Mouse (Mus musculus): Measurements from ENCODE around the gene Dync1i2. TPM values are rescaled to one million over a fixed set of nuclear protein-coding genes. Genes with fewer than 3 reads are reported as not detected.

Gene Dync1i2
- polyA plus RNA-seq, 1 experiment from 2014 or later, result 87.6 TPM

- no peak overlapping the region for H3K27ac ChIP-seq (replicated peaks)
- peaks cover 5% of the 10 kb centered on the region; the same call in 1 of the 2 replicates for H3K36me3 ChIP-seq
- no peak overlapping the region for H3K4me3 ChIP-seq (replicated peaks)
- no peaks in the 10 kb centered on the region for H3K9me3 ChIP-seq (replicated peaks)
- 0 out of 2 replicates have a peak, but pooled peaks cover 2% of the 10 kb centered on the region for H3K4me1 ChIP-seq
- no peak for ATAC-seq (ENCODE audit: insufficient number of reproducible peaks, low FRiP score, low TSS enrichment, low read depth)
- no peak overlapping the region for H3K9ac ChIP-seq
- H3K27me3 ChIP-seq, result no peaks in the 10 kb centered on the region
- H3K4me2 ChIP-seq (replicated peaks), result no peak overlapping the region
- 64% methylated on average over 3 of the region's 3 CpGs for WGBS
These were observed 90.7 kb downstream of the Dync1i2 start for GRCm38 (mm10) chr2:71302156-71302663.

DNA sequence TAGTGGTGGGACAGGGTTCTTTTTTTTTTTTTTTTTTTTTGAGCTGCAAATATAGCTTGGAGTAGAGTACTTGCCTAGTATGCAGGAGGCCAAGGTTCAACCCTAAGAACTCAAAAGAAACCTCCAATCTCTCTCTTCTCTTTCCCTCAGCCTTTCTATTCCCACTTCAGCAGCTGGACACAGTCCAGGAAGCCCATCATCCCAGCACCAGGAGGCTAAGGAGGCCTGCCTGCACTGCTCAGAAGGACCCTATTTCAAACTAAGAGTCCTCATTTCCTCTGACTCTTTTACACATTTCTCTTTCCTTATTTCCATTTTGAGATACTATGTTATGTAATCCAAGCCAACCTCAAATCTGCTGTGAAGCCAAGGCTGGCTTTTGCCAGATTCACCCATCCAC lies 91.7 kb downstream of the Dync1i2 start:
- ATAC-seq (ENCODE audit: insufficient number of reproducible peaks, low FRiP score, low TSS enrichment, low read depth), result no peak
- Histone ChIP-seq H3K4me1 (no peaks in the 10 kb centered on the region), H3K4me3 (replicated peaks) (no peak overlapping the region), H3K36me3 (peaks cover 5% of the 10 kb centered on the region; the same call in 1 of the 2 replicates), H3K27me3 (no peaks in the 10 kb centered on the region), H3K9ac (no peak overlapping the region), H3K27ac (replicated peaks) (no peak overlapping the region), H3K4me2 (replicated peaks) (no peak overlapping the region), H3K9me3 (replicated peaks) (no peaks in the 10 kb centered on the region)

- Histone ChIP-seq H3K27me3 (no peaks in the 10 kb centered on the region), H3K4me3 (replicated peaks) (no peak overlapping the region), H3K9ac (no peak overlapping the region), H3K27ac (replicated peaks) (no peak overlapping the region), H3K4me1 (no peaks in the 10 kb centered on the region), H3K4me2 (replicated peaks) (no peak overlapping the region), H3K36me3 (peaks cover 5% of the 10 kb centered on the region; the same call in 1 of the 2 replicates), H3K9me3 (replicated peaks) (no peaks in the 10 kb centered on the region)
- WGBS, result 45% methylated on average over 3 of the region's 3 CpGs
- ATAC-seq (ENCODE audit: insufficient number of reproducible peaks, low FRiP score, low TSS enrichment, low read depth), result no peak
These were observed 93.3 kb downstream of the Dync1i2 start for GRCm38 (mm10) chr2:71304821-71305220.

GRCm38 (mm10) chr2:71306357-71306756 lies 94.9 kb downstream of the Dync1i2 start:
- Histone ChIP-seq H3K27ac (replicated peaks) (no peak overlapping the region), H3K4me2 (replicated peaks) (no peak overlapping the region), H3K4me1 (no peaks in the 10 kb centered on the region), H3K9ac (no peak overlapping the region), H3K27me3 (no peaks in the 10 kb centered on the region), H3K36me3 (peaks cover 14% of the 10 kb centered on the region; the same call in 1 of the 2 replicates), H3K4me3 (replicated peaks) (no peak overlapping the region), H3K9me3 (replicated peaks) (no peaks in the 10 kb centered on the region)
- ATAC-seq (ENCODE audit: insufficient number of reproducible peaks, low FRiP score, low TSS enrichment, low read depth), result no peak

DNA sequence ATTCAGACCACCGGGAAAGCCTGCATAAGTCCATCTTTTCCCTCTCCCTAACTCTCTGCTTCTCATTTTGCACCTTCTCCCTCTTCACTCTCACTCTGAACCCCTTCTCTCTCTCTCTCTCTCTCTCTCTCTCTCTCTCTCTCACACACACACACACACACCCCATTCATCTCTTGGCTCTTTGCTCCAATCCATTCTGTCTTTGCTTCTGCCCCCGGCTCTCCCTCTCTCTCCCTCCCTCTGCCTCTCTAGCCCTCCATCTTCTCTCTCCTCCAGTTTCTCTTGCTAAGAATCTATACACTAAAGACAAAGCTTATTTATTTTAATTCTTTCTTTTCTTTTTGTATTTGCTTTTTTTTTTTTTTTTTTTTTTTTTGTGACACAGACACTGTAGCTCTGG lies 98.2 kb downstream of the Dync1i2 start:
- H3K4me1 ChIP-seq, result 0 out of 2 replicates have a peak, but pooled peaks cover under 1% of the 10 kb centered on the region
- no peak overlapping the region for H3K27ac ChIP-seq (replicated peaks)
- no peak overlapping the region for H3K9ac ChIP-seq
- no peaks in the 10 kb centered on the region for H3K27me3 ChIP-seq
- 68% methylated on average over 2 of the region's 2 CpGs for WGBS
- H3K4me2 ChIP-seq (replicated peaks), result no peak overlapping the region
- peaks cover 26% of the 10 kb centered on the region; the same call in 1 of the 2 replicates for H3K36me3 ChIP-seq
- no peak for ATAC-seq (ENCODE audit: insufficient number of reproducible peaks, low FRiP score, low TSS enrichment, low read depth)
- no peak overlapping the region for H3K4me3 ChIP-seq (replicated peaks)
- no peaks in the 10 kb centered on the region for H3K9me3 ChIP-seq (replicated peaks)

DNA sequence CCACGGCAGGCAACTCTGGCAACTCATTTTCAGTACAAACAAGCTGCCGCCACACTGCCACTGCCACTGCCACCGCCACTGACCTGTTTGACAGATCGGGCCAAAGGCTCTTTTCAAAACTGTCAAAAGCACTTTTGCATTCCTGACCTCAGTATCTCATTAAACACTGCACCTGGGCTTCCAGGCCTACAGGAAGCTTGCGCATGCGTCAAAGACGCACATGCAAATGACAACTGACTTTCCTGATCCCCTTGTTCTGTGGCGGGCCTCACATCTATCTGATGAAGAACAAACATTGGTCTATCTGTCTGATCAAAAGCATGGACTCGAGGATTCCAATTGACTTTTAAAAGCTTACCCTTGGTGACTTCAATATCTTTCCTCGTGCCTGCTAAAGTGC lies 100.6 kb downstream of the Dync1i2 start:
- H3K4me3 ChIP-seq (replicated peaks), result no peak overlapping the region
- no peaks in the 10 kb centered on the region for H3K27me3 ChIP-seq
- no peak overlapping the region for H3K27ac ChIP-seq (replicated peaks)
- H3K4me2 ChIP-seq (replicated peaks), result no peak overlapping the region
- 63% methylated on average over 10 of the region's 10 CpGs for WGBS
- no peak overlapping the region for H3K9ac ChIP-seq
- H3K9me3 ChIP-seq (replicated peaks), result no peaks in the 10 kb centered on the region
- peaks cover 8% of the 10 kb centered on the region; the same call in 1 of the 2 replicates for H3K4me1 ChIP-seq
- peaks cover 21% of the 10 kb centered on the region; the same call in 1 of the 2 replicates for H3K36me3 ChIP-seq
- ATAC-seq (ENCODE audit: insufficient number of reproducible peaks, low FRiP score, low TSS enrichment, low read depth), result no peak

Other genes starting within 250 kb of the Dync1i2 start
- 28.3 and 34.0 TPM in 2 replicates for gene Dcaf17, start 156.4 kb upstream of the Dync1i2 start, polyA plus RNA-seq (2015; fragmentation: Nextera tagmentation; extraction: Ambion mirVana)
- 12.9 and 15.8 TPM in 2 replicates for gene Mettl8, start 156.1 kb upstream of the Dync1i2 start, polyA plus RNA-seq (2015; fragmentation: Nextera tagmentation; extraction: Ambion mirVana)
- gene Cybrd1, start 93.8 kb upstream of the Dync1i2 start, polyA plus RNA-seq (2015; fragmentation: Nextera tagmentation; extraction: Ambion mirVana), result 6.1 and 6.9 TPM in 2 replicates
- gene Slc25a12, start 156.0 kb downstream of the Dync1i2 start, polyA plus RNA-seq (2015; fragmentation: Nextera tagmentation; extraction: Ambion mirVana), result 36.5 and 39.6 TPM in 2 replicates
- 95.8 and 101 TPM in 2 replicates for gene Hat1, start 177.3 kb downstream of the Dync1i2 start, polyA plus RNA-seq (2015; fragmentation: Nextera tagmentation; extraction: Ambion mirVana)
- gene Metap1d, start 241.6 kb downstream of the Dync1i2 start, polyA plus RNA-seq (2015; fragmentation: Nextera tagmentation; extraction: Ambion mirVana), result 42.5 and 44.8 TPM in 2 replicates

Measured in embryonic facial prominence, embryonic 15.5 days (tissue).